Mouse (Mus musculus): ENCODE data around the gene Sec14l4. TPM values are rescaled to one million over a fixed set of nuclear protein-coding genes. Genes with fewer than 3 reads are reported as not detected.

Sec14l4 gene
- polyA plus RNA-seq, 1 experiment from 2014 or later: not detected

GRCm38 (mm10) chr11:4095171-4096053 lies 64.2 kb downstream of the Sec14l4 start, which contains the start of gene Mtfp1:
Gene Mtfp1 (minus strand): TSS chr11:4095445.
- H3K27me3 ChIP-seq (ENCODE audit: control insufficient read depth, insufficient read depth, low read length): no peaks in the 10 kb centered on the region
- H3K9ac ChIP-seq (ENCODE audit: low read depth, low read length): peak within 1 kb of the TSS; percentile 92
- peak; percentile 19; the same call in 1 of the 2 replicates for ATAC-seq (replicated peaks; ENCODE audit: insufficient number of reproducible peaks, low FRiP score, low TSS enrichment)
- H3K36me3 ChIP-seq (ENCODE audit: control insufficient read depth, insufficient read depth, low read length): peaks cover 16% of the 10 kb centered on the region
- peaks cover 4% of the 10 kb centered on the region; the same call in 1 of the 2 replicates for H3K9me3 ChIP-seq (replicated peaks; ENCODE audit: control insufficient read depth, low read length)
- H3K4me1 ChIP-seq (ENCODE audit: control insufficient read depth, insufficient read depth, low read length): peaks cover 19% of the 10 kb centered on the region; the same call in 1 of the 2 replicates
- H3K4me3 ChIP-seq (ENCODE audit: low read depth, low read length): peak within 1 kb of the TSS; percentile 61
- H3K4me2 ChIP-seq: peak within 1 kb of the TSS; percentile 95
- H3K27ac ChIP-seq (ENCODE audit: low read depth, low read length): peak within 1 kb of the TSS; percentile 92
- 7% methylated on average over 34 of the region's 34 CpGs for WGBS (ENCODE audit: insufficient replicate concordance)

GRCm38 (mm10) chr11:4096054-4096984 lies 65.1 kb downstream of the Sec14l4 start:
- H3K9me3 ChIP-seq (replicated peaks; ENCODE audit: control insufficient read depth, low read length): no peaks in the 10 kb centered on the region
- 3% methylated on average over 45 of the region's 45 CpGs for WGBS (ENCODE audit: insufficient replicate concordance)
- peak overlapping the region; percentile 92 for H3K27ac ChIP-seq (ENCODE audit: low read depth, low read length)
- H3K4me3 ChIP-seq (ENCODE audit: low read depth, low read length): peak overlapping the region; percentile 61
- no peaks in the 10 kb centered on the region for H3K27me3 ChIP-seq (ENCODE audit: control insufficient read depth, insufficient read depth, low read length)
- H3K4me2 ChIP-seq: peak overlapping the region; percentile 95
- ATAC-seq (replicated peaks; ENCODE audit: insufficient number of reproducible peaks, low FRiP score, low TSS enrichment): peak; percentile 94
- peak overlapping the region; percentile 92 for H3K9ac ChIP-seq (ENCODE audit: low read depth, low read length)
- H3K36me3 ChIP-seq (ENCODE audit: control insufficient read depth, insufficient read depth, low read length): peaks cover 8% of the 10 kb centered on the region
- peaks cover 19% of the 10 kb centered on the region; the same call in 1 of the 2 replicates for H3K4me1 ChIP-seq (ENCODE audit: control insufficient read depth, insufficient read depth, low read length)

- no peaks in the 10 kb centered on the region; the same call in 1 of the 2 replicates for H3K36me3 ChIP-seq (ENCODE audit: control insufficient read depth, insufficient read depth, low read length)
- whole genome bisulfite sequencing (ENCODE audit: insufficient replicate concordance): 33% methylated on average over 10 of the region's 10 CpGs
- H3K27me3 ChIP-seq (ENCODE audit: control insufficient read depth, insufficient read depth, low read length): no peaks in the 10 kb centered on the region
- H3K9ac ChIP-seq (ENCODE audit: low read depth, low read length): peak overlapping the region; percentile 92
- ATAC-seq (replicated peaks; ENCODE audit: insufficient number of reproducible peaks, low FRiP score, low TSS enrichment): no peak
- peak overlapping the region; percentile 95 for H3K4me2 ChIP-seq
- peak overlapping the region; percentile 92 for H3K27ac ChIP-seq (ENCODE audit: low read depth, low read length)
- H3K4me3 ChIP-seq (ENCODE audit: low read depth, low read length): peak overlapping the region; percentile 61
- no peaks in the 10 kb centered on the region for H3K9me3 ChIP-seq (replicated peaks; ENCODE audit: control insufficient read depth, low read length)
- H3K4me1 ChIP-seq (ENCODE audit: control insufficient read depth, insufficient read depth, low read length): peaks cover 19% of the 10 kb centered on the region; the same call in 1 of the 2 replicates
Observed at GRCm38 (mm10) chr11:4097091-4097621, 65.9 kb downstream of the Sec14l4 start.

Other genes starting within 250 kb of the Sec14l4 start
- 0.13 and 0.23 TPM in 2 replicates for gene Osbp2, start 167.6 kb upstream of the Sec14l4 start, polyA plus RNA-seq (2014; fragmentation: Nextera tagmentation; extraction: Ambion mirVana)
- not detected in 2 replicates for gene 4921536K21Rik, start 136.4 kb upstream of the Sec14l4 start, polyA plus RNA-seq (2014; fragmentation: Nextera tagmentation; extraction: Ambion mirVana)
- 11.9 and 12.2 TPM in 2 replicates for gene Dusp18, start 136.2 kb upstream of the Sec14l4 start, polyA plus RNA-seq (2014; fragmentation: Nextera tagmentation; extraction: Ambion mirVana)
- 2.9 and 3.0 TPM in 2 replicates for gene Slc35e4, start 116.8 kb upstream of the Sec14l4 start, polyA plus RNA-seq (2014; fragmentation: Nextera tagmentation; extraction: Ambion mirVana)
- gene Tcn2, start 99.3 kb upstream of the Sec14l4 start, polyA plus RNA-seq (2014; fragmentation: Nextera tagmentation; extraction: Ambion mirVana): 71.2 and 72.5 TPM in 2 replicates
- gene Pes1, start 67.5 kb upstream of the Sec14l4 start, polyA plus RNA-seq (2014; fragmentation: Nextera tagmentation; extraction: Ambion mirVana): 48.2 and 51.5 TPM in 2 replicates
- gene 4930556J24Rik, start 54.7 kb upstream of the Sec14l4 start, polyA plus RNA-seq (2014; fragmentation: Nextera tagmentation; extraction: Ambion mirVana): 0.17 and 0.18 TPM in 2 replicates
- 0.14 and 0.19 TPM in 2 replicates for gene Gal3st1, start 47.8 kb upstream of the Sec14l4 start, polyA plus RNA-seq (2014; fragmentation: Nextera tagmentation; extraction: Ambion mirVana)
- gene Sec14l3, start 33.4 kb downstream of the Sec14l4 start, polyA plus RNA-seq (2014; fragmentation: Nextera tagmentation; extraction: Ambion mirVana): not detected in 2 replicates
- 20.8 and 21.0 TPM in 2 replicates for gene Mtfp1, start 64.0 kb downstream of the Sec14l4 start, polyA plus RNA-seq (2014; fragmentation: Nextera tagmentation; extraction: Ambion mirVana)
- gene Sec14l2, start 92.0 kb downstream of the Sec14l4 start, polyA plus RNA-seq (2014; fragmentation: Nextera tagmentation; extraction: Ambion mirVana): 0.93 and 1.1 TPM in 2 replicates
- gene Rnf215, start 103.7 kb downstream of the Sec14l4 start, polyA plus RNA-seq (2014; fragmentation: Nextera tagmentation; extraction: Ambion mirVana): 13.7 and 15.3 TPM in 2 replicates
- gene Ccdc157, start 128.8 kb downstream of the Sec14l4 start, polyA plus RNA-seq (2014; fragmentation: Nextera tagmentation; extraction: Ambion mirVana): 2.2 and 2.6 TPM in 2 replicates
- 44.7 and 47.9 TPM in 2 replicates for gene Sf3a1, start 128.9 kb downstream of the Sec14l4 start, polyA plus RNA-seq (2014; fragmentation: Nextera tagmentation; extraction: Ambion mirVana)
- 8.5 and 10.1 TPM in 2 replicates for gene Tbc1d10a, start 155.3 kb downstream of the Sec14l4 start, polyA plus RNA-seq (2014; fragmentation: Nextera tagmentation; extraction: Ambion mirVana)
- 2.2 and 2.5 TPM in 2 replicates for gene Castor1, start 186.8 kb downstream of the Sec14l4 start, polyA plus RNA-seq (2014; fragmentation: Nextera tagmentation; extraction: Ambion mirVana)
- gene Osm, start 205.0 kb downstream of the Sec14l4 start, polyA plus RNA-seq (2014; fragmentation: Nextera tagmentation; extraction: Ambion mirVana): 0.10 and 0.11 TPM in 2 replicates
- gene Lif, start 226.1 kb downstream of the Sec14l4 start, polyA plus RNA-seq (2014; fragmentation: Nextera tagmentation; extraction: Ambion mirVana): 0.06 and 0.11 TPM in 2 replicates